Mouse (Mus musculus): ENCODE measurements at regions not wholly inside any gene's neighbourhood (a gene's known extent, or its start where the extent isn't known, plus 50 kb on each side); places are given as distances from the start of the nearest gene placed in this dataset.

GRCm38 (mm10) chr17:78040338-78040737 lies 159.7 kb upstream of the Crim1 start:
- no peak for TF ChIP-seq CTCF (IDR thresholded peaks at IDR 0.05; ENCODE audit: low read depth)
- TF ChIP-seq EP300 (IDR thresholded peaks at IDR 0.05; ENCODE audit: low read depth), result no peak

All from liver, postnatal 0 days (tissue).